Mouse (Mus musculus) heart, embryonic 15.5 days (tissue): ENCODE data around the gene Kirrel3. TPM values are rescaled to one million over a fixed set of nuclear protein-coding genes. Genes with fewer than 3 reads are reported as not detected.

Experiments used
- ATAC-seq: fragments of 200-750 bp; cut with Nextera tagmentation; replicated peaks from 2 replicates; pipeline ENCODE4 v1.8.0; 2017; ENCODE audit warnings: low read depth, moderate TSS enrichment; ENCODE audit not compliant: insufficient number of reproducible peaks, insufficient read depth, low FRiP score
- H3K27ac ChIP-seq: fragments of 300-500 bp; sonication (generic); 2 replicates; pipeline ENCODE4 v1.5.1; 2015; ENCODE audit warnings: mild to moderate bottlenecking, inconsistent platforms
- H3K27me3 ChIP-seq: fragments of 300-500 bp; sonication (generic); 2 replicates; pipeline ENCODE4 v1.6.1; 2015; ENCODE audit warnings: inconsistent platforms
- H3K36me3 ChIP-seq: fragments of 300-500 bp; sonication (generic); 2 replicates; pipeline ENCODE4 v1.6.1; 2015; ENCODE audit warnings: mild to moderate bottlenecking, inconsistent platforms
- H3K4me1 ChIP-seq: fragments of 300-500 bp; sonication (generic); replicated peaks from 2 replicates; pipeline ENCODE4 v1.6.1; 2015; ENCODE audit warnings: inconsistent platforms
- H3K4me2 ChIP-seq: fragments of 300-500 bp; sonication (generic); 2 replicates; pipeline ENCODE4 v1.6.1; 2015; ENCODE audit warnings: inconsistent platforms, mild to moderate bottlenecking, moderate library complexity
- H3K4me3 ChIP-seq: fragments of 300-500 bp; sonication (generic); 2 replicates; pipeline ENCODE4 v1.5.1; 2015; ENCODE audit warnings: mild to moderate bottlenecking, inconsistent platforms
- H3K9ac ChIP-seq: fragments of 300-500 bp; sonication (generic); 2 replicates; pipeline ENCODE4 v1.6.1; 2015; ENCODE audit warnings: mild to moderate bottlenecking, inconsistent platforms
- H3K9me3 ChIP-seq: fragments of 300-500 bp; sonication (generic); replicated peaks from 2 replicates; pipeline ENCODE4 v1.6.1; 2016; ENCODE audit warnings: inconsistent platforms
- WGBS: fragments of 180-500 bp; shearing (Covaris S2); methylation state at CpG from one replicate; pipeline ENCODE4 v1.1.7; 2015; ENCODE audit warnings: mixed read lengths; 5-methylcytosine and 5-hydroxymethylcytosine counted together
- polyA plus RNA-seq: library from polyadenylated mRNA; unstranded; fragments of >200 nt; fragmentation: Nextera tagmentation; extraction: Ambion mirVana; gene quantifications from 2 replicates; pipeline ENCODE4 v1.2.1, GENCODE M21; 2015

Gene Kirrel3
- polyA plus RNA-seq, 1 experiment from 2014 or later, result 1.2 TPM

DNA sequence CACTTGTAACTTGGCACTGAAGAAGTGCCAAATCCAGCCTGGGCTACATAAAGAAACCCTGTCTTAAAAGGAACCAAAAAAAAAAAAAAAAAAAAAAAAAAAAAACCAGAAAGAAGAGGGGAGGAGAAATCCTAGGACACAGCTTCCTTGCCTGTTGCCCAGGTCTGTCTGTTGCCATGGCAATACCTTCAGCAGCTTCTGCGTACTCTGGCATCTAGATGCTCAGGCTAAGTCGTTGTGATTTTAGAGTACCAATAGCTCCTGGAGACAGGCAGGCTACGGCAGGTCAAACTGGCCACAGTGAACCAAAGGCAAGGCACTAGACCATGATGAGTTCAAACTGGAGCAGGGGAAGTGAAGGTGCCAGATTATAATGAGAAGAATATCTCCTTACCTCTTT, 568.0 kb downstream of the Kirrel3 start:
- Histone ChIP-seq H3K27me3 (no peaks in the 10 kb centered on the region), H3K9me3 (no peaks in the 10 kb centered on the region), H3K36me3 (peaks cover 16% of the 10 kb centered on the region; the same call in 1 of the 2 replicates), H3K27ac (no peak overlapping the region), H3K4me2 (no peak overlapping the region), H3K4me3 (no peak overlapping the region), H3K9ac (no peak overlapping the region), H3K4me1 (peaks cover 29% of the 10 kb centered on the region)
- ATAC-seq, result no peak
- 91% methylated on average over 3 of the region's 3 CpGs for WGBS

DNA sequence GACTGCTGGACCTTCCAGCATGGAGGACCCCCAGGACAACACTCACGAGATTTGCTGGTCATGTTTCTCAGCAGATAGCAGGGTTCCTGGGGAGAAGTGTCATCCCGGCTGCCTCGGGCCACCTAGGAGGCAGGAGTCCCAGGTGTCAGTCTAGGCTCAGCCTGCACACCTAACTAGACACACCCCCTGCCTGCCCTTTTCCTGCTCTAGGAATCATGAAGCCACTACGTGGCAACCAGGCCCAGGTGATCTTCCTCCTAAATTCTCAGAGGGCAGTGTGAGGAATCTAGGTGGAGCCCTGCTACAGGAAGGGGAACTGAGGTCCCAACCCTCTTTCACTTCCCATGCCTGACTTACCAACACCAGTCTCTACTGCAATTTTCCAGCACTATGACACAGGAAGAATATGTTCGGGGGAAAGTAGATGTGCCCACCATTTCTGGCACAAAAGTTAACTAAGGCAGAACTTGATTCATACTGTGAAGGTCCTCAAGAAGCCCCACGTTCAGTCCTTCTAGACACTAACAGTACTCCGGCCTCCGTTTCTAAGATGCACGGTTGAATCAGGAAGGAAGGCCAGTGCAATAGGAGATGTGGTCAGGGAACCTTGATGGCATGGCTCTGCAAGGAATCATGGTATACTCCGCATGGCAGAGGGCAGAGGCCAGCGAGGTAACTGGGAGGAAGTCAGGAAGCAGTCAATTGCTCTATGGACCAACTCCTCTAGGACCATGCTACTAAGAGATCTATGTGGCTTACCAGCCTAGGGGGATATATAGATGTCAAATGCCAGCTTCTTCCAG, 570.0 kb downstream of the Kirrel3 start:
- whole genome bisulfite sequencing, result 84% methylated on average over 11 of the region's 11 CpGs
- H3K4me3 ChIP-seq, result no peak overlapping the region
- ATAC-seq, result no peak
- peaks cover 26% of the 10 kb centered on the region for H3K4me1 ChIP-seq
- H3K4me2 ChIP-seq, result no peak overlapping the region
- no peak overlapping the region for H3K27ac ChIP-seq
- no peaks in the 10 kb centered on the region for H3K9me3 ChIP-seq
- H3K9ac ChIP-seq, result no peak overlapping the region
- no peaks in the 10 kb centered on the region for H3K27me3 ChIP-seq
- H3K36me3 ChIP-seq, result peaks cover 12% of the 10 kb centered on the region; the same call in 1 of the 2 replicates

GRCm38 (mm10) chr9:35056611-35057010, 570.9 kb downstream of the Kirrel3 start:
- H3K27ac ChIP-seq, result no peak overlapping the region
- H3K27me3 ChIP-seq, result no peaks in the 10 kb centered on the region

GRCm38 (mm10) chr9:35057631-35058030, 571.9 kb downstream of the Kirrel3 start:
- Histone ChIP-seq H3K27me3 (no peaks in the 10 kb centered on the region), H3K4me3 (no peak overlapping the region), H3K9me3 (no peaks in the 10 kb centered on the region), H3K27ac (no peak overlapping the region), H3K4me1 (peaks cover 13% of the 10 kb centered on the region), H3K36me3 (peaks cover 9% of the 10 kb centered on the region; the same call in 1 of the 2 replicates), H3K4me2 (no peak overlapping the region), H3K9ac (no peak overlapping the region)
- ATAC-seq, result no peak
- 87% methylated on average over 6 of the region's 6 CpGs for WGBS

More at GRCm38 (mm10) chr9:35056611-35057010, 570.9 kb downstream of the Kirrel3 start:
- WGBS, result 79% methylated on average over 3 of the region's 3 CpGs
- H3K9ac ChIP-seq, result no peak overlapping the region
- H3K4me3 ChIP-seq, result no peak overlapping the region
- peaks cover 22% of the 10 kb centered on the region for H3K4me1 ChIP-seq
- peaks cover 12% of the 10 kb centered on the region; the same call in 1 of the 2 replicates for H3K36me3 ChIP-seq
- H3K9me3 ChIP-seq, result no peaks in the 10 kb centered on the region
- no peak overlapping the region for H3K4me2 ChIP-seq
- no peak for ATAC-seq

DNA sequence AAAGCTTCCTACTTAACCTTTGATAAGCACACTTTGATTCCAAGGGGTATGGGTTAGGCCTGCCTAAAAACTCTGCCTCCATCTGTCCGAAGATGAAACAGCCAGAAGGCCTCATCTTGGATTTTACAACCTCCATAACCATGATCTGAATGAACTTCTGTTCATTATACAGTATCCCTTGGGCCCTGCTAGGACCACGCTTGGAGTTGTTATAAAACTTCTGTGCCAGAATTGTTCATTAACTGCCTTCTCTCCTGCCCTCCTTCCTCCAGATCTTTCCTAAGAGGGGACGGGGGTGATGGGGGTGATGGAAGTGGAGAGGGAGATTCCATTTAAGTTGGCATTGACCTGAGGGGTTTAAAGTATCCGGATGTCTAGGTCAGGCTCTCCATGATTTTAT, 572.5 kb downstream of the Kirrel3 start:
- no peak for ATAC-seq

DNA sequence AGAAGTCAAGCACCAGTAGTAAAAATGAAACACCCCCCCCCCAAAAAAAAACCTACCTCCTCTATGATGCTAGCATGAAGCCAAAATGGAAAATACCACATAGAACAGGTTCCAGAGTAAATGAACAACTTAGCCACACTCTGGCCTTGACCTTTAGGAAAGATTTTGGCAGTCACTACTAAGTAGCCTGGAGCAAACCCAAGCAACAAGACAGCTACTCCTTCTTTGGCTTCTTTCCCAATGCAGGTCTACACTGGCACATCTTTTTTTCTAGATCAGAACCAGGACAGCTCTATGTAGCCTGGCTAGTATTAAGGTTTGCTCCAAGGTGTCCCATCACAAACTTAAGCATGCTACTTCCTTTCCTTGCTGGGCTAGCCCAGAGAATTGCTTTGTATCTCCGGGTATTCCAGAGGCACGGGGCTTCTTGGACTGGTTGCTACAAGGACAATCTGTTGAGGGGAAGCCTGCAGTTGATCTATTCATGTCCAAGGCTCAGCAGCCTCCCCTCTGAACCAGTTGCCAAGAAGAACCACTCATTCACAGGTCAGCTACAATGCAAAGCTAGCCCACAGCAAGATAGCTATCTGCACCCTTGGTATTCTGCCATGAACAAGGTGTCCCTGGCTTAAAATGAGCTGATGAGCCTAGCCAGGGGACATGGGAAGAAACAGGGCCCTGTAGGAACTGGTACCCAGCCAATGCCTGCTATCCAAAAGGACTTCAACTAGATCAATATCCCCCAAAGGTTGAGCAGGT, 573.1 kb downstream of the Kirrel3 start:
- H3K9me3 ChIP-seq, result no peaks in the 10 kb centered on the region
- H3K4me3 ChIP-seq, result no peak overlapping the region
- H3K27ac ChIP-seq, result no peak overlapping the region
- 87% methylated on average over 2 of the region's 2 CpGs for WGBS
- no peak for ATAC-seq
- no peak overlapping the region for H3K9ac ChIP-seq
- no peaks in the 10 kb centered on the region for H3K27me3 ChIP-seq
- H3K4me1 ChIP-seq, result peaks cover 10% of the 10 kb centered on the region
- H3K4me2 ChIP-seq, result no peak overlapping the region
- no peaks in the 10 kb centered on the region for H3K36me3 ChIP-seq

More for the DNA sequence above, 572.5 kb downstream of the Kirrel3 start:
- Histone ChIP-seq H3K4me2 (no peak overlapping the region), H3K9ac (no peak overlapping the region), H3K27me3 (no peaks in the 10 kb centered on the region), H3K27ac (no peak overlapping the region), H3K9me3 (no peaks in the 10 kb centered on the region), H3K4me3 (no peak overlapping the region), H3K36me3 (peaks cover 3% of the 10 kb centered on the region; the same call in 1 of the 2 replicates), H3K4me1 (peaks cover 10% of the 10 kb centered on the region)
- 87% methylated on average over 4 of the region's 4 CpGs for WGBS

DNA sequence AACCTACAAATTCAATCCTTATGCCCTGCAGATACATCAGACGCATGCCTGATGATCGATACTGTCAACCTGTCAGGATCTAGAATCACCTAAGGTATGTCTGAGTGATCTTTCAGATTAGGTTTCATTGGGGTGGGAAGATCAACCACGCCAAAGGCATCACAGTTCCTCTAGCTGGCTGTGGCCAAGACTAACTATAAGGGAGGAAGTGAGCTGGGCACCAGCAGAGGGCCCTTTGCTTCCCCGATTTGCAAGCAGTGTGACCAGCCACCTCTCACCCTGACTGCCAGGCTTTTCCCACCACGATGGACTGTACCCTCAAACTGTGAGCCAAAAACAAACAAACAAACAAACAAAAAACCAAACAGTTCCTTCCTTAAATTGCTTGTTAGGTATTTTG, 574.2 kb downstream of the Kirrel3 start:
- ATAC-seq, result no peak

GRCm38 (mm10) chr9:35061446-35061845, 575.8 kb downstream of the Kirrel3 start:
- Histone ChIP-seq H3K4me2 (no peak overlapping the region), H3K9ac (no peak overlapping the region), H3K36me3 (no peaks in the 10 kb centered on the region), H3K9me3 (no peaks in the 10 kb centered on the region), H3K4me1 (peaks cover 10% of the 10 kb centered on the region), H3K27me3 (no peaks in the 10 kb centered on the region), H3K4me3 (no peak overlapping the region), H3K27ac (no peak overlapping the region)
- no peak for ATAC-seq
- WGBS, result 36% methylated on average over 2 of the region's 2 CpGs

More for the DNA sequence above, 574.2 kb downstream of the Kirrel3 start:
- Histone ChIP-seq H3K27me3 (no peaks in the 10 kb centered on the region), H3K4me1 (peaks cover 10% of the 10 kb centered on the region), H3K4me2 (no peak overlapping the region), H3K9me3 (no peaks in the 10 kb centered on the region), H3K36me3 (no peaks in the 10 kb centered on the region), H3K4me3 (no peak overlapping the region), H3K27ac (no peak overlapping the region), H3K9ac (no peak overlapping the region)
- WGBS, result 84% methylated on average over 5 of the region's 5 CpGs
